Mouse (Mus musculus) lung, adult 2 months (tissue): ENCODE measurements around the gene Eid2.

ENCODE experiments used
- CTCF ChIP-seq: fragments of 200-500 bp; IDR thresholded peaks from 2 replicates; pipeline ENCODE4 v1.5.1; 2011; ENCODE audit warnings: mild to moderate bottlenecking, low read length, control low read depth; ENCODE audit not compliant: insufficient read depth
- POLR2A ChIP-seq: fragments of 200-500 bp; IDR thresholded peaks from 2 replicates; pipeline ENCODE4 v1.6.1; 2011; ENCODE audit warnings: low read depth, mild to moderate bottlenecking, control low read depth, low read length, borderline replicate concordance; ENCODE audit errors: extremely low read depth

GRCm38 (mm10) chr7:28318714-28319113, 51.0 kb downstream of the Eid2 start:
- TF ChIP-seq CTCF (no peak), POLR2A (no peak)
